11 mouse cellular contexts compared by ENCODE assay signal in the genomic region with DNA sequence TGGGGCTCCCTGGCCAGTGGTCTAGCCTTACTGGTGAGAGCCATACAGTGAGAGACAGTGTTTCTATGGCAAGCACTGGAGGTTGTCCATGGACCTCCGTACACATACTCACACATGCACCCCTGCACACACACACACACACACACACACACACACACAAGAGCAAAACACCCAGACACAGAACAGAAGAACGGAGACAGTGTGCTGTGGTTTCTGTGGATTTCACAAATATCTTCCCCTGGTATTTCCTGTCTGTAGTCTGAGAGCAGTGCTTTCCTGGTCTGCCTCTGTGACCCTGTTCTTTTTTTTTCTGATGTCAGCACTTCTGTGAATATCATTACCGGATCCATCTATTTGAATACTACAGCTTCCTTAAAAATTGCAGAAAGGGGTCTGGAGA. TPM values are rescaled to one million over a fixed set of nuclear protein-coding genes. Genes with fewer than 3 reads are reported as not detected.
A peak's percentile ranks its signal among the peaks of the same experiment; 100 is the strongest.
DNase-seq lines count a peak whose midpoint lies in the region; ATAC-seq and TF ChIP-seq lines count a peak whose summit lies in the region.
"Had no signal": no experiment of that assay in that cellular context is flagged by ENCODE, and none has a peak within 500 bp of the region (broad histone marks: within the 10 kb centered on the region; RNA-seq: fewer than 3 reads in every experiment).

No protein-coding gene starts in this region.

- no peak for DNase-seq in limb, embryonic 10.5 days (ENCODE audit: low spot score)
- no peak for DNase-seq in liver, embryonic 11.5 days (ENCODE audit: low spot score)
- DNase-seq in stomach, postnatal 0 days (ENCODE audit: low spot score): no peak
- no peak for DNase-seq in layer of hippocampus, adult 9-10 months (ENCODE audit: low spot score)
- DNase-seq in ovary, postnatal 10 days (ENCODE audit: low spot score): no peak

- H3K27ac ChIP-seq in limb, embryonic 13.5 days: no peak overlapping the region
- H3K27ac ChIP-seq in limb, embryonic 10.5 days: no peak overlapping the region
- peak overlapping the region; percentile 52 for H3K27ac ChIP-seq in bone marrow, adult 2 months (ENCODE audit: control insufficient read depth, insufficient read depth, low read depth, low read length, poor library complexity)
- H3K27ac ChIP-seq in liver, embryonic 11.5 days (ENCODE audit: low read depth, low read length): peak overlapping the region; percentile 58
- no peak overlapping the region for H3K27ac ChIP-seq in stomach, postnatal 0 days (replicated peaks)
- H3K27ac ChIP-seq: limb, embryonic 12.5 days had no signal

- no peak for TF ChIP-seq EP300 in stomach, postnatal 0 days (optimal IDR thresholded peaks at IDR 0.05)

- no peaks in the 10 kb centered on the region for H3K36me3 ChIP-seq in limb, embryonic 13.5 days
- no peaks in the 10 kb centered on the region for H3K36me3 ChIP-seq in limb, embryonic 10.5 days
- H3K36me3 ChIP-seq in liver, embryonic 11.5 days (ENCODE audit: control insufficient read depth, insufficient read depth, low read length): no peaks in the 10 kb centered on the region
- H3K36me3 ChIP-seq in stomach, postnatal 0 days (ENCODE audit: control insufficient read depth, insufficient read depth, low read length): no peaks in the 10 kb centered on the region
- H3K36me3 ChIP-seq: limb, embryonic 12.5 days had no signal

- H3K9me3 ChIP-seq in limb, embryonic 13.5 days: no peaks in the 10 kb centered on the region
- no peaks in the 10 kb centered on the region for H3K9me3 ChIP-seq in limb, embryonic 10.5 days (replicated peaks)
- no peaks in the 10 kb centered on the region for H3K9me3 ChIP-seq in liver, embryonic 11.5 days (ENCODE audit: control insufficient read depth, low read length)
- H3K9me3 ChIP-seq in stomach, postnatal 0 days (ENCODE audit: control insufficient read depth, low read length): no peaks in the 10 kb centered on the region
- H3K9me3 ChIP-seq: limb, embryonic 12.5 days had no signal

- no peak overlapping the region for H3K4me3 ChIP-seq in limb, embryonic 13.5 days
- no peak overlapping the region for H3K4me3 ChIP-seq in limb, embryonic 10.5 days
- H3K4me3 ChIP-seq in bone marrow, adult 2 months (replicated peaks; ENCODE audit: control insufficient read depth, low read depth, low read length): no peak overlapping the region
- no peak overlapping the region for H3K4me3 ChIP-seq in liver, embryonic 11.5 days (ENCODE audit: low read depth, low read length)
- H3K4me3 ChIP-seq in stomach, postnatal 0 days (ENCODE audit: low read depth, low read length): no peak overlapping the region
- H3K4me3 ChIP-seq: limb, embryonic 12.5 days had no signal

- H3K4me1 ChIP-seq in limb, embryonic 13.5 days: peaks cover 4% of the 10 kb centered on the region; the same call in 1 of the 2 replicates
- H3K4me1 ChIP-seq in limb, embryonic 10.5 days: peaks cover 3% of the 10 kb centered on the region; the same call in 1 of the 2 replicates
- H3K4me1 ChIP-seq in bone marrow, adult 2 months (ENCODE audit: control insufficient read depth, insufficient read depth, low read length): peaks cover 11% of the 10 kb centered on the region
- peaks cover 22% of the 10 kb centered on the region for H3K4me1 ChIP-seq in liver, embryonic 11.5 days (replicated peaks; ENCODE audit: control insufficient read depth, insufficient read depth, low read length)
- H3K4me1 ChIP-seq in stomach, postnatal 0 days (replicated peaks; ENCODE audit: control insufficient read depth, insufficient read depth): no peaks in the 10 kb centered on the region
- H3K4me1 ChIP-seq: limb, embryonic 12.5 days had no signal

- TF ChIP-seq POLR2A in bone marrow, adult 2 months (IDR thresholded peaks at IDR 0.05; ENCODE audit: borderline replicate concordance, control insufficient read depth, low read depth, low read length): no peak

- 63% methylated on average over 3 of the region's 3 CpGs for WGBS in limb, embryonic 13.5 days
- WGBS in limb, embryonic 10.5 days: 84% methylated on average over 3 of the region's 3 CpGs
- 1% methylated on average over 3 of the region's 3 CpGs for WGBS in bone marrow, adult 2 months
- WGBS in liver, embryonic 11.5 days: 38% methylated on average over 3 of the region's 3 CpGs
- 55% methylated on average over 3 of the region's 3 CpGs for WGBS in stomach, postnatal 0 days

- H3K27me3 ChIP-seq in limb, embryonic 13.5 days: no peaks in the 10 kb centered on the region
- H3K27me3 ChIP-seq in limb, embryonic 10.5 days (ENCODE audit: low read depth, poor library complexity, severe bottlenecking): no peaks in the 10 kb centered on the region
- no peaks in the 10 kb centered on the region for H3K27me3 ChIP-seq in liver, embryonic 11.5 days (replicated peaks; ENCODE audit: control insufficient read depth, insufficient read depth, low read length)
- no peaks in the 10 kb centered on the region for H3K27me3 ChIP-seq in stomach, postnatal 0 days (ENCODE audit: control insufficient read depth, insufficient read depth, low read length)
- H3K27me3 ChIP-seq: limb, embryonic 12.5 days had no signal

- 0 out of 2 replicates have a peak, but pooled peaks have one; percentile 15 for ATAC-seq in limb, embryonic 13.5 days (ENCODE audit: low FRiP score, low read depth)
- no peak for ATAC-seq in liver, embryonic 11.5 days (replicated peaks; ENCODE audit: low FRiP score)
- ATAC-seq in stomach, postnatal 0 days (ENCODE audit: low FRiP score, low TSS enrichment): peak; percentile 28; the same call in 1 of the 2 replicates
- ATAC-seq in erythroblast, adult 5-6 weeks (replicated peaks; ENCODE audit: low FRiP score, poor library complexity, severe bottlenecking): no peak

- TF ChIP-seq CTCF in bone marrow, adult 2 months (IDR thresholded peaks at IDR 0.05; ENCODE audit: control insufficient read depth, insufficient read depth, low read length): peak; percentile 8; the same call in 1 of the 2 replicates
- no peak for TF ChIP-seq CTCF in stomach, postnatal 0 days (IDR thresholded peaks at IDR 0.05; ENCODE audit: low read depth)

- no peak overlapping the region for H3K9ac ChIP-seq in limb, embryonic 13.5 days
- no peak overlapping the region for H3K9ac ChIP-seq in liver, embryonic 11.5 days (ENCODE audit: low read depth, low read length)
- H3K9ac ChIP-seq in stomach, postnatal 0 days (ENCODE audit: low read length): no peak overlapping the region
- H3K9ac ChIP-seq: limb, embryonic 12.5 days had no signal

- no peak overlapping the region for H3K4me2 ChIP-seq in limb, embryonic 13.5 days (replicated peaks)
- no peak overlapping the region for H3K4me2 ChIP-seq in liver, embryonic 11.5 days
- H3K4me2 ChIP-seq in stomach, postnatal 0 days (replicated peaks; ENCODE audit: low read depth): no peak overlapping the region
- H3K4me2 ChIP-seq: limb, embryonic 12.5 days had no signal

RNA-seq across cellular contexts. Expression of gene Ctss, which starts 2.9 kb away (rescaled TPM):
- polyA plus RNA-seq in limb, embryonic 13.5 days (2015; fragmentation: Nextera tagmentation; extraction: Ambion mirVana): 12.0 and 14.4 TPM in 2 replicates
- 1.0 and 3.3 TPM in 2 replicates for polyA plus RNA-seq in limb, embryonic 10.5 days (2016; fragmentation: Nextera tagmentation; extraction: Ambion mirVana)
- 19.5 and 42.3 TPM in 2 replicates for polyA plus RNA-seq in bone marrow, adult 2 months (2011; ENCODE audit: insufficient read depth, insufficient read length, low replicate concordance, missing spikeins)
- polyA plus RNA-seq in liver, embryonic 11.5 days (2014; fragmentation: Nextera tagmentation; extraction: Ambion mirVana): 16.6 and 18.5 TPM in 2 replicates
- 31.8 and 35.6 TPM in 2 replicates for polyA plus RNA-seq in stomach, postnatal 0 days (2015; fragmentation: Nextera tagmentation; extraction: Ambion mirVana)
- 96.5 and 125 TPM in 2 replicates for total RNA-seq in erythroblast, adult 5-6 weeks (2015; ENCODE audit: low replicate concordance)
- 142 and 143 TPM in 2 replicates for total RNA-seq in erythroblast, adult 5-6 weeks (2017; ENCODE audit: low replicate concordance)

RNA-seq across cellular contexts. Expression of gene Ctsk, which starts 24.6 kb away (rescaled TPM):
- polyA plus RNA-seq in limb, embryonic 13.5 days (2015; fragmentation: Nextera tagmentation; extraction: Ambion mirVana): 32.7 and 37.8 TPM in 2 replicates
- 3.4 and 4.2 TPM in 2 replicates for polyA plus RNA-seq in limb, embryonic 10.5 days (2016; fragmentation: Nextera tagmentation; extraction: Ambion mirVana)
- polyA plus RNA-seq in bone marrow, adult 2 months (2011; ENCODE audit: insufficient read depth, insufficient read length, low replicate concordance, missing spikeins): 3.2 and 4.0 TPM in 2 replicates
- polyA plus RNA-seq in liver, embryonic 11.5 days (2014; fragmentation: Nextera tagmentation; extraction: Ambion mirVana): 1.7 and 1.8 TPM in 2 replicates
- 16.3 and 18.7 TPM in 2 replicates for polyA plus RNA-seq in stomach, postnatal 0 days (2015; fragmentation: Nextera tagmentation; extraction: Ambion mirVana)
- total RNA-seq in erythroblast, adult 5-6 weeks (2015; ENCODE audit: low replicate concordance): 5.2 TPM in 1 of 2 replicates, not detected in the other
- 1.0 TPM in 1 of 2 replicates, not detected in the other for total RNA-seq in erythroblast, adult 5-6 weeks (2017; ENCODE audit: low replicate concordance)

RNA-seq across cellular contexts. Expression of gene Hormad1, which starts 35.8 kb away (rescaled TPM):
- polyA plus RNA-seq in limb, embryonic 13.5 days (2015; fragmentation: Nextera tagmentation; extraction: Ambion mirVana): not detected in 2 replicates
- polyA plus RNA-seq in limb, embryonic 10.5 days (2016; fragmentation: Nextera tagmentation; extraction: Ambion mirVana): 0.10 TPM in 1 of 2 replicates, not detected in the other
- not detected in 2 replicates for polyA plus RNA-seq in bone marrow, adult 2 months (2011; ENCODE audit: insufficient read depth, insufficient read length, low replicate concordance, missing spikeins)
- 0.13 and 0.23 TPM in 2 replicates for polyA plus RNA-seq in liver, embryonic 11.5 days (2014; fragmentation: Nextera tagmentation; extraction: Ambion mirVana)
- not detected in 2 replicates for polyA plus RNA-seq in stomach, postnatal 0 days (2015; fragmentation: Nextera tagmentation; extraction: Ambion mirVana)
- total RNA-seq in erythroblast, adult 5-6 weeks (2015; ENCODE audit: low replicate concordance): not detected in 2 replicates
- total RNA-seq in erythroblast, adult 5-6 weeks (2017; ENCODE audit: low replicate concordance): not detected in 2 replicates
- polyA plus RNA-seq: cortical plate, adult 2 months; gonadal fat pad, adult 2 months; limb, embryonic 12.5 days had no signal

Comparison
In these comparisons a context has a peak if more than half of its experiments do, and no peak if none do; other contexts are left out.
1. ATAC-seq: peak in limb, embryonic 13.5 days (single experiment) and stomach, postnatal 0 days (single experiment); none in liver, embryonic 11.5 days (single experiment) and erythroblast, adult 5-6 weeks (single experiment).
2. H3K27ac ChIP-seq: peak in bone marrow, adult 2 months (single experiment) and liver, embryonic 11.5 days (single experiment); none in limb, embryonic 13.5 days (single experiment), limb, embryonic 10.5 days (single experiment) and stomach, postnatal 0 days (single experiment).